Mouse (Mus musculus) neural tube, embryonic 12.5 days (tissue): ENCODE results near the gene Ccn5. TPM values are rescaled to one million over a fixed set of nuclear protein-coding genes. Genes with fewer than 3 reads are reported as not detected.
A peak's percentile ranks its signal among the peaks of the same experiment; 100 is the strongest.

Experiments used
- ATAC-seq: fragments of 200-750 bp; cut with Nextera tagmentation; 2 replicates; pipeline ENCODE4 v1.8.0; 2017; ENCODE audit warnings: low read depth, mild to moderate bottlenecking, moderate TSS enrichment, moderate library complexity; ENCODE audit not compliant: low FRiP score
- H3K27ac ChIP-seq: fragments of 300-500 bp; sonication (generic); 2 replicates; pipeline ENCODE4 v1.5.1; 2016
- H3K27me3 ChIP-seq: fragments of 300-500 bp; sonication (generic); replicated peaks from 2 replicates; pipeline ENCODE4 v1.6.1; 2016; ENCODE audit warnings: mild to moderate bottlenecking
- H3K36me3 ChIP-seq: fragments of 300-500 bp; sonication (generic); 2 replicates; pipeline ENCODE4 v1.6.1; 2016; ENCODE audit warnings: mild to moderate bottlenecking
- H3K4me1 ChIP-seq: fragments of 300-500 bp; sonication (generic); 2 replicates; pipeline ENCODE4 v1.6.1; 2016
- H3K4me2 ChIP-seq: fragments of 300-500 bp; sonication (generic); replicated peaks from 2 replicates; pipeline ENCODE4 v1.6.1; 2016; ENCODE audit warnings: mild to moderate bottlenecking
- H3K4me3 ChIP-seq: fragments of 300-500 bp; sonication (generic); 2 replicates; pipeline ENCODE4 v1.5.1; 2016
- H3K9ac ChIP-seq: fragments of 300-500 bp; sonication (generic); 2 replicates; pipeline ENCODE4 v1.6.1; 2016; ENCODE audit warnings: mild to moderate bottlenecking
- H3K9me3 ChIP-seq: fragments of 300-500 bp; sonication (generic); 2 replicates; pipeline ENCODE4 v1.6.1; 2016; ENCODE audit warnings: mild to moderate bottlenecking
- WGBS: fragments of 180-500 bp; shearing (Covaris S2); methylation state at CpG from one replicate; pipeline ENCODE4 v1.1.7; 2016; 5-methylcytosine and 5-hydroxymethylcytosine counted together
- polyA plus RNA-seq: library from polyadenylated mRNA; unstranded; fragments of >200 nt; fragmentation: Nextera tagmentation; extraction: Ambion mirVana; gene quantifications from 2 replicates; pipeline ENCODE4 v1.2.1, GENCODE M21; 2016

Gene Ccn5
- polyA plus RNA-seq, 1 experiment from 2014 or later, result 0.14 TPM

DNA sequence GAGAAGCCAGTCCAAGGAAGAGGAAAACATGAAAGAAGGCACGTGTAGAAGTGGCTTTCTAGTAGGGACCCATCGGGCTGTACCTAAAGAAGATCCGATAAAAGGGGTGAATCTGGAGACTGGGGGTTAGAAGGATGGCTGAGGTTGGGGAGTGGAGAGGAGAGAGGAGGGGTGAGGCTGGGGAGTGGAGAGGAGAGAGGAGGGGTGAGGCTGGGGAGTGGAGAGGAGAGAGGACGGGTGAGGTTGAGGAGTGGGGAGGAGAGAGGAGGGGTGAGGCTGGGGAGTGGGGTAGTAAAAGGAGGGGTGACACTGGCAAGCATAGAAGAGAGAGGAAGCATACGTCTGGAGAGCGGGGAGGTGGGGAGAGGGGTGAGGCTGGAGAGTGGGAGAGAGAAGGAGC is 36.6 kb downstream of the Ccn5 start:
- Histone ChIP-seq H3K9ac (no peak overlapping the region), H3K27me3 (peaks cover 64% of the 10 kb centered on the region), H3K4me1 (no peaks in the 10 kb centered on the region), H3K27ac (no peak overlapping the region), H3K9me3 (no peaks in the 10 kb centered on the region), H3K4me2 (no peak overlapping the region), H3K4me3 (no peak overlapping the region), H3K36me3 (no peaks in the 10 kb centered on the region)
- no peak for ATAC-seq
- 82% methylated on average over 6 of the region's 6 CpGs for WGBS

DNA sequence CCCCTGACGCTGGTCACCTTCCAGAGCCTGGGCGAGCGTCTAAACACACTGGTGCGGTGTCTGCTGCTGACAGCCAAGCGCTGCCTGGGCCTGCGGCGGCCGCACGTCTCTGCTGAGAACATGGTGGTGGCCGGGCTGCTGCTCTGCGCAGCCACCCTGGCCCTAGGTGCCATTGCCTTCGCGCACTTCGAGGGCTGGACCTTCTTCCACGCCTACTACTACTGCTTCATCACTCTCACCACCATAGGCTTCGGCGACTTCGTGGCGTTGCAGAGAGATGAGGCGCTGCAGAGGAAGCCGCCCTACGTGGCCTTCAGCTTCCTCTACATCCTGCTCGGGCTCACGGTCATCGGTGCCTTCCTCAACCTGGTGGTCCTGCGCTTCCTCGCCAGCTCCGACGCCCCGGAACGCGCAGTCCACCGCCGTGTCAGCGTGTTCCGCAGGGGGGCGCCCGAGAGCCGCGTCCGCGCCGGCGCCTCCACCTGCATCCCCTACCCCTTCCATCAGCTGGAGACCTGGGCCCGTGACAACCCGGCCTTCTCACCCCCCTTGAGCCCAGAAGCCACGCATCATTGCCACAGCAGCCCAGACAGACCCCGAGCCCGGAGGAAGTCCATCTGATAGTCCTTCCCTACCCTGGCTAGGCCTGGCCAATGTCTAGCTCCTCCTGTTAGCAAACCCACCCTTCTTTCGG is 37.7 kb downstream of the Ccn5 start:
- Histone ChIP-seq H3K4me1 (no peaks in the 10 kb centered on the region), H3K36me3 (no peaks in the 10 kb centered on the region), H3K27me3 (peaks cover 55% of the 10 kb centered on the region), H3K9ac (no peak overlapping the region), H3K4me2 (peak overlapping the region; percentile 48), H3K9me3 (no peaks in the 10 kb centered on the region), H3K27ac (no peak overlapping the region), H3K4me3 (peak overlapping the region; percentile 1; the same call in 1 of the 2 replicates)
- WGBS, result 17% methylated on average over 50 of the region's 50 CpGs
- ATAC-seq, result peak; percentile 53; the same call in 1 of the 2 replicates

DNA sequence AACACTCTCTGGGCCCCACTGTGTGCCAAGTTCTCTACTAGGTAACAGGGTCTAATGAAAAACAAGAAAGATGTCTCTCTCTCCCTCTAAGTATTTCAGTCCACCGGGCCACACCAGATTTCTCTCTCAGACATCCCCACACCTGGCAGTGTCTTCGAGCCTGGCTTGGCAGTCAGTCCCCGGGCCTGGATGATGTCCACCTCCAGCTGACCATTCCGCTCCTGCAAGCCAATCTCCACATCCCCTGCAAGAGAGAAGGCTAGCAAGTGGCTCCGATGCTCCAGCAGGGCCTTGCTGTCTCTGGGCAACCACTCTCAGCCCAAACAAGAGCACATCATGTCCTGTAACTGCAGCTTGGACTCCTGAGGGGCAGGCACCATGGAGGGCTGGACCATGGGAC is 44.6 kb downstream of the Ccn5 start:
- H3K4me1 ChIP-seq, result peaks cover 9% of the 10 kb centered on the region; the same call in 1 of the 2 replicates
- 97% methylated on average over 5 of the region's 5 CpGs for WGBS
- no peak overlapping the region for H3K4me3 ChIP-seq
- no peak overlapping the region for H3K9ac ChIP-seq
- 0 out of 2 replicates have a peak, but pooled peaks cover 2% of the 10 kb centered on the region for H3K36me3 ChIP-seq
- no peaks in the 10 kb centered on the region for H3K9me3 ChIP-seq
- no peak for ATAC-seq
- H3K27ac ChIP-seq, result no peak overlapping the region
- H3K27me3 ChIP-seq, result no peaks in the 10 kb centered on the region
- no peak overlapping the region for H3K4me2 ChIP-seq

DNA sequence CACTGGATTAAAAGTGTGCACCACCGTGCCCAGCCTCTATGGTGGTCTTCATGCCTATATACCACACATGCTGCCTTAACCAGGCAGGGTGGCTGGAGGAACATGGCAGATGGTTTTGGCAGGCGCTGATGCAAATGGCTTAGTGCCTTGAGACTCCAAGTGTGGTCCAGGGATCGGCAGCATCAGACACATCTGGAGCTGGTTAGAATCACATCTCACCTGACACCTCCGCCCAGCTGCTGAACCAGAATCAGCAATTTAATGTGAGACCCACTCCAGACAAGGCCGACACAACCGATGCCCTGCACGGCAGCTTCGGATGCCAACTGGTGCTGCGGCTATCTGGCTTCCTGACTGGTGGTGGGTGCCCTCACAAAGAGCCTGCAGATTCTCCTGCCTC is 45.4 kb downstream of the Ccn5 start:
- no peaks in the 10 kb centered on the region for H3K9me3 ChIP-seq
- ATAC-seq, result no peak
- no peaks in the 10 kb centered on the region for H3K27me3 ChIP-seq
- WGBS, result 92% methylated on average over 9 of the region's 9 CpGs
- H3K4me1 ChIP-seq, result peaks cover 9% of the 10 kb centered on the region; the same call in 1 of the 2 replicates
- no peak overlapping the region for H3K4me3 ChIP-seq
- 0 out of 2 replicates have a peak, but pooled peaks cover 2% of the 10 kb centered on the region for H3K36me3 ChIP-seq
- H3K9ac ChIP-seq, result no peak overlapping the region
- H3K27ac ChIP-seq, result no peak overlapping the region
- no peak overlapping the region for H3K4me2 ChIP-seq

DNA sequence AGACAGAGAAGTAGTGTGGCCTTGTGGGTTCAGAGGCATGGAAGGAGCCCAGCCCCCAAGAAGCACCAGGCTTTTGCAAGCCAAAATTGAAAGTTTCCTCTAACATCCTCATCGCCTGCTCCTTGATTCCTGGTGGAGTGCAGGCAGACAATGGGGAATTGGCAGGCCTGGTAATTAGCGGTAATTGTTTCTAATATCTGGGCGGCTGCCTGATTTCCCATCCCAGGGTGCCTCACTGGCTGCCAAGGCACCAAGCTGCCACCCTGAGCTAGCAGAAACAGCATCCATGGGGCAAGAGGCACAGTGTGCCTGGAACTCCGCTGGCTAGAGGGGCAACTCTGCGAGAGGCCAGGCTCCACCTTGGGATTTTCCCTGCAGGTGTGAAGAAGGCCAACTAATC is 49.1 kb downstream of the Ccn5 start:
- no peak overlapping the region for H3K4me3 ChIP-seq
- H3K27me3 ChIP-seq, result no peaks in the 10 kb centered on the region
- no peaks in the 10 kb centered on the region for H3K9me3 ChIP-seq
- WGBS, result 60% methylated on average over 5 of the region's 5 CpGs
- H3K4me2 ChIP-seq, result no peak overlapping the region
- no peak overlapping the region for H3K9ac ChIP-seq
- H3K27ac ChIP-seq, result no peak overlapping the region
- peaks cover 13% of the 10 kb centered on the region for H3K4me1 ChIP-seq
- no peaks in the 10 kb centered on the region for H3K36me3 ChIP-seq
- no peak for ATAC-seq

DNA sequence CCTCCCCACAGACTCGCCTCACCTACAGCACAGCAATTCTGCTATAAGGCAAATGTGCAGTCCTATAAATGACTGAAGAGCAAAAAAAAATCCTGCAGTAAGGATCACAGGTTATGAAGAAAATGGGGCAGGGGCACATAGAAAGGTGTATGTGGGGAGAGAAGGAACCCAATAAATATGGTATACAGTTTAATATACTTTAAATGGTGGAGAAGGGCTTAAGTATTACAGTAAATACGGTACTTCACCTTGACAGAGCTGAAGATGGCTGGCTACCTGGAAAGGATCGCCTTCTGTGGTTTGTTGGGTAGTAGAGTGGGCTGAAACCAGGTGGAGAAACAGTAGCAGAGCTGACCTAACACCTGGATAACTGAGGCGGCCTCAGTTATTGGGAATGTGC is 50.6 kb downstream of the Ccn5 start:
- no peak overlapping the region for H3K9ac ChIP-seq
- no peak overlapping the region for H3K4me3 ChIP-seq
- no peak overlapping the region for H3K4me2 ChIP-seq
- H3K27me3 ChIP-seq, result no peaks in the 10 kb centered on the region
- no peaks in the 10 kb centered on the region for H3K9me3 ChIP-seq
- ATAC-seq, result no peak
- H3K27ac ChIP-seq, result no peak overlapping the region
- H3K36me3 ChIP-seq, result no peaks in the 10 kb centered on the region
- WGBS, result 80% methylated on average over 4 of the region's 4 CpGs
- peaks cover 21% of the 10 kb centered on the region for H3K4me1 ChIP-seq

DNA sequence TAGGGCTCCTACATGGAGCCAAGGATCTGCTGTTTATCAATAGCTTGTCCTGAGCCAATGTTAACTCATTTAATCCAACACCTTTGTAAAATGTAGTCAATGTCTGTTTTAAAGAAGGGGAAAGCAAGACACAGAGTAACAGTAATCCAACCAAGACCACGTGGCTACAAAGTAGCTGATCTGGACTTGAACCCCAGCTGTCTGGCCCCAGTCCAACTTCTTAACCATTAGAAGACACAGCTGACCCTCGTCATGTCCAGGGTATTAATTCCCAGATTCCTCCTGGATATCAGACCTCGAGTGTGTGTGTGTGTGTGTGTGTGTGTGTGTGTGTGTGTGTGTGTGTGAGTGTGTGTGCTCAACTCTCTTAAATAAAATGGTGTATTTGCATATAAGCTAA is 51.2 kb downstream of the Ccn5 start:
- no peaks in the 10 kb centered on the region for H3K36me3 ChIP-seq
- H3K27ac ChIP-seq, result no peak overlapping the region
- no peak for ATAC-seq
- 79% methylated on average over 3 of the region's 3 CpGs for WGBS
- no peaks in the 10 kb centered on the region for H3K9me3 ChIP-seq
- H3K4me1 ChIP-seq, result peaks cover 21% of the 10 kb centered on the region
- H3K27me3 ChIP-seq, result no peaks in the 10 kb centered on the region
- H3K4me2 ChIP-seq, result no peak overlapping the region
- H3K9ac ChIP-seq, result no peak overlapping the region
- no peak overlapping the region for H3K4me3 ChIP-seq

DNA sequence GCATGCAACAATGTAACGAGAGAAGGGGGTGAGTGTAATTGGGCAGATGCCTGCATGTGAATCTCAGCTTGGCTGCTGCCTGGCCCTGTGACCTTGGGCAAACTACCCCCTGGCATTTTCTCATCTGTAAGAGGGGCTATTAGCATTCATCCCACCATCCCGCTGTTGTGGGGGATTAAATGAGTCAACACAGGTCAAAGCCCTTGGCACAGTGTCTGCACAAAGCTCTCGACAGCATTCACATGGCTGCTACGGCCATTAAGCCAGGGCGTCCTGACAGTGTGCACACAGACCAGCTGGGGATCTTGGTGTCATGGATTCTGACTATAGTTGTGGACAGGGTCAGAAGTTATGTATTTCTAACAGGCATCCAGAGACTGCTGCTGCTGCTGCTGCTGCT is 54.2 kb downstream of the Ccn5 start:
- H3K36me3 ChIP-seq, result no peaks in the 10 kb centered on the region
- 31% methylated on average over 5 of the region's 5 CpGs for WGBS
- H3K4me1 ChIP-seq, result peaks cover 17% of the 10 kb centered on the region
- H3K4me3 ChIP-seq, result no peak overlapping the region
- H3K27me3 ChIP-seq, result no peaks in the 10 kb centered on the region
- H3K9me3 ChIP-seq, result no peaks in the 10 kb centered on the region
- no peak overlapping the region for H3K27ac ChIP-seq
- no peak overlapping the region for H3K9ac ChIP-seq
- peak; percentile 54; the same call in 1 of the 2 replicates for ATAC-seq
- H3K4me2 ChIP-seq, result no peak overlapping the region

DNA sequence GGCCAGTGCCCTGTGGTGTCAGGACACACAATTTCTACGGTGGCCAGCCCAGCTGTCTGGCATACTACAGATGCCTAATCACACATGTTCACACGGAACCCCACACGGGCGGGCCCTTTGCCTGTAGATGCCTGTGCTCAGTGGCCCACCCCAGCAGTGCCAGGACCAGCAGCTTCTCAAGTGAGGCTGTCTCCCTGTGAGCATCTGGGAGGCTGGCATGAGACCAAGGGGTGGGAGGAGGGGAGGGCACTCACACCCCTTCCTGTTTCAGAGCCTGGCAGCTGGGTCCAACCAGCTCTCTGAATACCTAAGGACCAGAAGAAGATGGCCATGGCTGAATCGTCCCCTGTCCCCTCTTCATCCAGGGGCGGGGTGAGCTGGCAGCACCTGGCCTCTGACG is 54.8 kb downstream of the Ccn5 start:
- no peak overlapping the region for H3K27ac ChIP-seq
- H3K4me3 ChIP-seq, result no peak overlapping the region
- no peak overlapping the region for H3K9ac ChIP-seq
- 73% methylated on average over 7 of the region's 7 CpGs for WGBS
- ATAC-seq, result peak; percentile 78
- no peaks in the 10 kb centered on the region for H3K36me3 ChIP-seq
- no peak overlapping the region for H3K4me2 ChIP-seq
- no peaks in the 10 kb centered on the region for H3K9me3 ChIP-seq
- peaks cover 12% of the 10 kb centered on the region for H3K4me1 ChIP-seq
- no peaks in the 10 kb centered on the region for H3K27me3 ChIP-seq

DNA sequence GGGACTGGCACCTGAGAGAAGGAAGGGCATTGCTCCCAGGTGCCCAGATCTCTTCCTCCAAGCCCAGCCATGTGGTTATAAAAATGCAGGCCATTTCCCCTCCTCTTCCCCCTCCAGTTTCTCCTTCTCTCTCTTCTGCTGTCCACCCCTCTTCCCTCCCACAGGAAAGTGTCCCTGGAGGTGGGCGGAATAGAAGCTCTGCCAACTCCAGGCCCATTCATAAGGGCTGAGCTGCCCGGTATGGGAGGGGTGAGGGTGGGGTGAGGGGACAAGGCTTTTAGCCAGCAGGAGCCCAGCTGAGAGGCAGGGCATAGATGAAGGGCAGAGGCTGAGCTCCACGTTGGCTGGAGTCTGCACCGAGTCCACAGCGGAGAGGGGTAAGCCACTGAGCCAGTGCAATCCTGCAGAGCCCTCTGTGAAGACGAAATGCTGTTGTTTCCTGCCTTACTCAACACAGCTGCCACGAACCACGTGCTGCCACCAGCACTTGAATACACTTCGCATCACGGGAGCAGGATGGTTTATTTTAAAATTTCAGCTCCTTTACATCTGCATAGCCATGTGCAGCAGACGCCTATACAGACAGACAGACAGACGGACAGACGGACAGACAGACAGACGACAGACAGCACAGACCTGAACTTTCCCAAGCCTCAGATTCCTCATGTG is 56.3 kb downstream of the Ccn5 start:
- Histone ChIP-seq H3K4me2 (no peak overlapping the region), H3K9ac (no peak overlapping the region), H3K9me3 (no peaks in the 10 kb centered on the region), H3K36me3 (no peaks in the 10 kb centered on the region), H3K27ac (no peak overlapping the region), H3K4me3 (no peak overlapping the region), H3K4me1 (peaks cover 12% of the 10 kb centered on the region), H3K27me3 (no peaks in the 10 kb centered on the region)
- 74% methylated on average over 14 of the region's 14 CpGs for WGBS
- ATAC-seq, result no peak

DNA sequence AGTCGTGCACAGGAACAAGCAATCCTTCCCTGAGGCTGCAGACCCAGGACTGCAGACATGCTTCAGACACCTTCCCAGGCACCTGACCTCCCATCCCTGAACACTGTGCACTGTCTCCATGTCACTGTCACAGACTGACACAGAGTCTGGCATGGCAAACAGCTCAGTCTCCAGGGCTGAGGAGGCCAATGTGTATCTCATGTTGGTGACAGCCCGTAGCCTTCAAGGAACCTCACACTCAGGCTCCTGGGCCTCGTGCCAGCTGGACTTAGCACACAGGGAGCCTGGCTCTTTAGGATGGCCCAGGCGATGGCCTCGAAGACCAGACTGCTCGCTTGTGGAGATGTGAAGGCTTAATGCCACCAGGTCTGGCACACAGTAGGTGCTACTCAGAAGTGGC is 60.2 kb downstream of the Ccn5 start:
- no peaks in the 10 kb centered on the region for H3K4me1 ChIP-seq
- no peaks in the 10 kb centered on the region for H3K9me3 ChIP-seq
- no peak overlapping the region for H3K27ac ChIP-seq
- ATAC-seq, result no peak
- no peak overlapping the region for H3K9ac ChIP-seq
- H3K4me3 ChIP-seq, result no peak overlapping the region
- no peaks in the 10 kb centered on the region for H3K27me3 ChIP-seq
- H3K4me2 ChIP-seq, result no peak overlapping the region
- 88% methylated on average over 6 of the region's 6 CpGs for WGBS
- H3K36me3 ChIP-seq, result no peaks in the 10 kb centered on the region
